Mouse (Mus musculus) forebrain, embryonic 13.5 days (tissue): ENCODE measurements around the gene Phkg2. TPM values are rescaled to one million over a fixed set of nuclear protein-coding genes. Genes with fewer than 3 reads are reported as not detected.

ENCODE experiments used
- ATAC-seq: fragments of 200-750 bp; cut with Nextera tagmentation; 2 replicates; pipeline ENCODE4 v1.8.0; 2017
- H3K27ac ChIP-seq: fragments of 300-500 bp; sonication (generic); 2 replicates; pipeline ENCODE4 v1.5.1; 2015; ENCODE audit warnings: inconsistent platforms, mild to moderate bottlenecking, moderate library complexity
- H3K27me3 ChIP-seq: fragments of 300-500 bp; sonication (generic); 2 replicates; pipeline ENCODE4 v1.6.1; 2015; ENCODE audit warnings: mild to moderate bottlenecking, inconsistent platforms
- H3K36me3 ChIP-seq: fragments of 300-500 bp; sonication (generic); 2 replicates; pipeline ENCODE4 v1.6.1; 2015; ENCODE audit warnings: mild to moderate bottlenecking, inconsistent platforms; ENCODE audit not compliant: poor library complexity, severe bottlenecking
- H3K4me1 ChIP-seq: fragments of 300-500 bp; sonication (generic); 2 replicates; pipeline ENCODE4 v1.6.1; 2015; ENCODE audit warnings: inconsistent platforms
- H3K4me2 ChIP-seq: fragments of 300-500 bp; sonication (generic); 2 replicates; pipeline ENCODE4 v1.6.1; 2015; ENCODE audit warnings: inconsistent platforms, mild to moderate bottlenecking, moderate library complexity
- H3K4me3 ChIP-seq: fragments of 300-500 bp; sonication (generic); 2 replicates; pipeline ENCODE4 v1.5.1; 2015; ENCODE audit warnings: mild to moderate bottlenecking, inconsistent platforms
- H3K9ac ChIP-seq: fragments of 300-500 bp; sonication (generic); 2 replicates; pipeline ENCODE4 v1.6.1; 2015; ENCODE audit warnings: mild to moderate bottlenecking, inconsistent platforms
- H3K9me3 ChIP-seq: fragments of 300-500 bp; sonication (generic); replicated peaks from 2 replicates; pipeline ENCODE4 v1.6.1; 2016; ENCODE audit warnings: inconsistent platforms
- WGBS: fragments of 180-500 bp; shearing (Covaris S2); methylation state at CpG from one replicate; pipeline ENCODE4 v1.1.7; 2015; 5-methylcytosine and 5-hydroxymethylcytosine counted together
- polyA plus RNA-seq: library from polyadenylated mRNA; unstranded; fragments of >200 nt; fragmentation: Nextera tagmentation; extraction: Ambion mirVana; gene quantifications from 2 replicates; pipeline ENCODE4 v1.2.1, GENCODE M21; 2015

Gene Phkg2
- polyA plus RNA-seq, 1 experiment from 2014 or later: 58.6 TPM

DNA sequence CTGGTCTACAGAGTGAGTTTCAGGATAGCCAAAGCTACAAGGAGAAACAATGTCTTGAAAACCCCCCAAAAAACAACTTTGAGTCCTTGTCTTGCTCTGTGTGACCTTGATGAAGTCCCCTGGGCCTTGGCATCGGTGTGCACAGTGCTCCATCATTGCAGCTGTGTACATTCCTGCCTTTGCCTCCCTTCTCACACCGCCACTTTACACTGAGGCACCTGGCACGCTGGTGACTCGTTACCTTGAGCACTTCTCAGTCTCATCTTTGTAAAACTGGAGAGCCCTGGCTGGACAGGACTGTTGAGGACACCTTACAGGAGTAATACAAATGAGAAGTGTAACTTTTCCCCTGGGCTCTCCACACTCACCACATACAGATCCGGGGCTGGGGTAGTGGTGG is 14.1 kb downstream of the Phkg2 start:
- WGBS: 76% methylated on average over 5 of the region's 5 CpGs
- Histone ChIP-seq H3K27ac (no peak overlapping the region; the same call in 1 of the 2 replicates), H3K9me3 (no peaks in the 10 kb centered on the region), H3K36me3 (peaks cover 63% of the 10 kb centered on the region), H3K4me2 (peak overlapping the region; percentile 82), H3K27me3 (no peaks in the 10 kb centered on the region), H3K4me3 (peak overlapping the region; percentile 91), H3K9ac (peak overlapping the region; percentile 68), H3K4me1 (peaks cover 21% of the 10 kb centered on the region)
- ATAC-seq: no peak

DNA sequence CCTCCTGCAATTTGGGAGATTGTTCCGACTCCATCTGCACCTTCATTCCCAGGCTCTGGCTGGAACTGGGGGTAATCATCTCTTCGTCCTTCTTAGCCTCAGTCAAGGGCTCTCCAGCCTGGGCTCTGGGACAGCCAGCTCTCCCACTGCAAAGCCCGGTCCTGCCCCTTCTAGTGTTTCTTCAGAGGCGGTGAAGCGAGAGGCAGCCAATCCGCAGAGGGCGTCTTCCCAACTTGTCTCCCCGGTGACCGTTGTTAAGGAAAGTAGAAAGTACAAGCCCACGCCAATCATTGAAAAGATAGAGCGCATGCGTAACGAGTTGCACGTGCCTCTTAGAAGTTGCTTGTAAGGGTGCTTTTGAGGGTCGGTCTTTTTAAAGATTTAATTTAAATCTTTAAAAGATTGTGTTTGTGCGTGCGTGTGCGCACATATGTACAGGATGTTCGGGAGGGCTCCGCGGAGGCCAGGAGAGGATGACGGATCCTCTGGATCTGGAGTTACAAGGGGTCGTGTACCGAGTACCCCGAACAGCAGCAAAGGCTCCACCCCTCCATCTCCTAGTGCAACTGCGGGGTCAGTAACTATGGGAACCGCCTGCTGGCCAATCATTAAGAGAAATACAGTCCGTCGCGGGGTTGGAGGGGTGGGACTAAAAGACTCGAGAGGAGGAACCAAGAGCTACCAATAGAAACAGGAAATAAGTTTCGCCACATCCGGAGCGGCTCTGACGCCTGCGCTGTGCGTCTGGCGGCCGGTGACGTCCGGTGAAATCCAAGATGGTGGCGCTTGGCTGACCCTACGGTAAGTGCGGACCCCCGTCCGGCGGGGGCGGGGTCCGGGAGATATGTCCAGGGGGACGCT is 15.1 kb downstream of the Phkg2 start, which contains the start of the genes Ccdc189 and Rnf40:
Gene Ccdc189, minus strand, starts transcription at position 585 of the 861 bp plus-strand sequence.
Gene Rnf40, plus strand, starts transcription at position 757 of the 861 bp plus-strand sequence.
- H3K36me3 ChIP-seq: peaks cover 63% of the 10 kb centered on the region
- peak within 1 kb of the TSS; percentile 91 for H3K4me3 ChIP-seq
- peak; percentile 98 for ATAC-seq
- H3K27ac ChIP-seq: peak within 1 kb of the TSS; percentile 81
- H3K4me2 ChIP-seq: peak within 1 kb of the TSS; percentile 82
- H3K4me1 ChIP-seq: peaks cover 21% of the 10 kb centered on the region
- peak within 1 kb of the TSS; percentile 86 for H3K9ac ChIP-seq
- under 1% methylated on average over 50 of the region's 50 CpGs for WGBS
- no peaks in the 10 kb centered on the region for H3K27me3 ChIP-seq
- no peaks in the 10 kb centered on the region for H3K9me3 ChIP-seq

DNA sequence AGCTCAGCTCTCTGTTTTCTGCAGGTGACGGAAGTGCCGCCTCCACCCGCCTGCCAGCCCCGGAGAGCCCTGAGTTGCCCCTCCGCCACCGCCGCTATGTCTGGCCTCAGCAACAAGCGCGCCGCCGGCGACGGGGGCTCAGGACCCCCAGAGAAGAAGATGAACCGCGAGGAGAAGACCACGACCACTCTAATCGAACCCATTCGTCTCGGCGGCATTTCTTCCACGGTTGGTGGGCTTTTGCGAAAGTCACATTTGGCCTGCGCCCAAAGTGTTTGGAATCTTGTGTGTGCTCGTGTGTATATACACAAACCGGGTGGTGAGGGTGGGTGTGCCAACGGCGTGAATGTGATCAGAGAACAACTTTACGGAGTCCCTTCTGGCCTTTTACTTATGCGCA is 15.8 kb downstream of the Phkg2 start:
- Histone ChIP-seq H3K27ac (peak overlapping the region; percentile 35; the same call in 1 of the 2 replicates), H3K4me2 (peak overlapping the region; percentile 82), H3K9me3 (no peaks in the 10 kb centered on the region), H3K9ac (peak overlapping the region; percentile 86), H3K4me3 (peak overlapping the region; percentile 91), H3K36me3 (peaks cover 63% of the 10 kb centered on the region), H3K4me1 (peaks cover 21% of the 10 kb centered on the region), H3K27me3 (no peaks in the 10 kb centered on the region)
- no peak for ATAC-seq
- 5% methylated on average over 29 of the region's 29 CpGs for WGBS

DNA sequence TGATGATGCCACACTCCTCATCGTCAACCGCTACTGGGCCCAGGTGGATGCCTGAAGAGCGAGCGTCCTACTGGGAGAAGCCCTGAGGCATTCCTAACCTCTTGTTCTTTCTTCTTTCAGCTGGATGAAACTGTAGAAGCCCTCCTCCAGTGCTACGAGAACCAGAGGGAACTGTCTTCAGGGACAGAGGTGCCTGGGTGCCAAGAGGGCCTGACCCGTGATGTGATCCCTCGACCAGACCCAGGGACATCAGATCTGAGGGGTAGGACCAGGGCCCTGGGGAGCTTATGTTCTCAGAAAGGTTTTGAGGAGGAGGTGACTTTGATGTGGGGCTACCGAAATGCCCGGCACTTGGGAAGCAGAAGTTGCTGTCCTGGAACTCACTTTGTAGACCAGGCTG is 16.5 kb downstream of the Phkg2 start:
- Histone ChIP-seq H3K4me2 (peak overlapping the region; percentile 82), H3K4me1 (peaks cover 21% of the 10 kb centered on the region), H3K27ac (no peak overlapping the region), H3K27me3 (no peaks in the 10 kb centered on the region), H3K9me3 (no peaks in the 10 kb centered on the region), H3K9ac (peak overlapping the region; percentile 86), H3K36me3 (peaks cover 63% of the 10 kb centered on the region), H3K4me3 (peak overlapping the region; percentile 91)
- 92% methylated on average over 9 of the region's 9 CpGs for WGBS
- no peak for ATAC-seq

DNA sequence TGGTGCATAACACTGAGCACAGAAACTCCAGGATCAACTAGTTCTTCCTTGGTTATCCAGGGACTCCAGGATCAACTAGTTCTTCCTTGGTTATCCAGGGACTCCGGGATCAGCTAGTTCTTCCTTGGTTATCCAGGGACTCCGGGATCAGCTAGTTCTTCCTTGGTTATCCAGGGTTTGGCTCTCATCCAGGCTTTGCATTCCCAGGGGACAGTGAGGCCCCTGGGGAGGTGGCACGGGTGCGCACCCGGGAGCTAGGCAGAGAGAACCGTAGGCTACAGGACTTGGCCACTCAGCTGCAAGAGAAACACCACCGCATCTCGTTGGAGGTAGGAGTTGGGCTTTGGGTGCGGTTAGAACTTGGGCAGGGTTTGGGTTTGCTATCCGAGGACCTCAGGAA is 18.0 kb downstream of the Phkg2 start:
- Histone ChIP-seq H3K4me2 (no peak overlapping the region), H3K4me1 (peaks cover 21% of the 10 kb centered on the region), H3K27me3 (no peaks in the 10 kb centered on the region), H3K36me3 (peaks cover 69% of the 10 kb centered on the region), H3K9me3 (no peaks in the 10 kb centered on the region), H3K27ac (no peak overlapping the region), H3K4me3 (no peak overlapping the region), H3K9ac (no peak overlapping the region)
- 87% methylated on average over 10 of the region's 10 CpGs for WGBS
- ATAC-seq: no peak

DNA sequence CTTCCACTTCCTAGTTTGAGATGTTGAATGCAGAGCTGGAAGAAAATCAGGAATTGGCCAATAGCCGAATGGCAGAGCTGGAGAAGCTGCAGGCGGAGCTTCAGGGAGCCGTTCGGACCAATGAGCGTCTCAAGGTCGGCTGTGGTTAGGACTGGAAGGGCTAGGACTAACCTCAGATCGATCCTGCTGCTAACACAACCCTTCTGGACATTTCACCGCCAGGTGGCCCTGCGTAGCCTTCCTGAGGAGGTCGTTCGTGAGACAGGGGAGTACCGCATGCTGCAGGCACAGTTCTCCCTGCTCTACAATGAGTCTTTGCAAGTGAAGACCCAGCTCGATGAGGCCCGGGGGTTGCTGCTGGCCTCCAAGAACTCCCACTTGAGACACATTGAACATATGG is 19.4 kb downstream of the Phkg2 start:
- ATAC-seq: no peak
- 92% methylated on average over 14 of the region's 14 CpGs for WGBS
- no peaks in the 10 kb centered on the region for H3K9me3 ChIP-seq
- H3K27ac ChIP-seq: no peak overlapping the region
- H3K4me1 ChIP-seq: peaks cover 12% of the 10 kb centered on the region
- H3K4me2 ChIP-seq: no peak overlapping the region
- no peak overlapping the region for H3K4me3 ChIP-seq
- H3K36me3 ChIP-seq: peaks cover 81% of the 10 kb centered on the region
- no peaks in the 10 kb centered on the region for H3K27me3 ChIP-seq
- H3K9ac ChIP-seq: no peak overlapping the region

DNA sequence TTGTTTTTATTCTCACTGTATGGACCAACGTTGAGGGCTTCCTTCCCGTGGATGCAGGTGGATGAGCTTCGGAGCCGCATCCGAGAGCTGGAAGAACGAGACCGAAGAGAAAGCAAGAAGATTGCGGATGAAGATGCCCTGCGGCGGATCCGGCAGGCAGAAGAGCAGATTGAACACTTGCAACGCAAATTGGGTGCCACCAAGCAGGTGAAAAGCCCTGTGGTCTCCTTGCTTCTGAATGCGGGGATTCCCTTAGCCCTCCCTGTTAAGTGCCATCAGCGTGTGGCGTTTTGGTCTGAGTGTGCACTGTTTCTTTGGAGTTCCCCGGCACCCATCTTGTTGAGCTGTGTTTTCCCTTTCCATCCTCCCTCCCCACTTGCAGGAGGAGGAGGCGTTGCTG is 23.6 kb downstream of the Phkg2 start:
- no peaks in the 10 kb centered on the region for H3K4me1 ChIP-seq
- no peak for ATAC-seq
- 96% methylated on average over 17 of the region's 17 CpGs for WGBS
- H3K27me3 ChIP-seq: no peaks in the 10 kb centered on the region
- H3K36me3 ChIP-seq: peaks cover 100% of the 10 kb centered on the region
- no peak overlapping the region for H3K4me2 ChIP-seq
- H3K4me3 ChIP-seq: no peak overlapping the region
- no peak overlapping the region for H3K27ac ChIP-seq
- H3K9ac ChIP-seq: no peak overlapping the region
- no peaks in the 10 kb centered on the region for H3K9me3 ChIP-seq

DNA sequence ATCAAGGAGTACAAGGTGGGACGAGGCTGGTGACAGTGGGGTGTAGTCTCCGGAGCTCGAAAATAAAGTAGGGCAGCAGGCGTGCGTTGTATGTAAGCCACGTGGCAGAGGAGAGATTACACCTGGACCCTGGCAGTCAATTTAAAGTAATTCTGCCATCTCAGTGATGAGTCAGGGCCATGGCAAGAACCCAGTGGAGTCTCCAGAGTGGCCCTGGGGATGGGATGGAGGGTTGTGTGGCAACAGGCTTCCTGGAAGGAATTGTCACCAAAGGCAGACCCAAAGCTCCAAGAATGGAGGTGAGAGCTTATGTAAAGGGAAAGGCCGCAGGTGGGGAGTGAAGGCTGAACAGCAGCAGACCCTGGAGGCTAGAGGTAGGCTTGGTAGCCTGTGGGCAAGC is 27.5 kb downstream of the Phkg2 start:
- no peak overlapping the region for H3K4me3 ChIP-seq
- no peaks in the 10 kb centered on the region for H3K9me3 ChIP-seq
- no peaks in the 10 kb centered on the region for H3K27me3 ChIP-seq
- H3K4me1 ChIP-seq: no peaks in the 10 kb centered on the region
- peaks cover 98% of the 10 kb centered on the region for H3K36me3 ChIP-seq
- H3K9ac ChIP-seq: no peak overlapping the region
- no peak for ATAC-seq
- no peak overlapping the region for H3K27ac ChIP-seq
- 94% methylated on average over 7 of the region's 7 CpGs for WGBS
- no peak overlapping the region for H3K4me2 ChIP-seq

DNA sequence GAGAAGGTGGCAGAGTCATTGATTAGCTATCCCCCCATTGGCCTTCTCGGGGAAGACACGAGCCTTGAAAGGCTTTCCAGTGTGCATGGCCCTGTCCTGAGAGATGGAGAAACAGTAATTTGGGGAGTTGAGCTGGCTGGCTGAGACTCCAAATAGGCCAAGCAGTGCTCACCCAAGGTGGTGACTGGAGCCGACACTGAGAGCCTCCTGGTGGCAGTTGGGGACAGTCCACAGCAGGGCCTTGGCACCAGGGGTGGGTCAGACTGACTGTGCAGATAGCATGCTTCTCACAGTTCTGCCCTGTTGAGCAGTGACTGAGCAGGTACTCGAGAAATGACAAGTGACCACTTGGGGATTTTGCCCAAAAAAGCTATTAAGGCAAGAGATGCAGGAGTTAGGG is 28.6 kb downstream of the Phkg2 start:
- no peaks in the 10 kb centered on the region for H3K9me3 ChIP-seq
- H3K9ac ChIP-seq: no peak overlapping the region
- H3K27ac ChIP-seq: no peak overlapping the region
- WGBS: 86% methylated on average over 4 of the region's 4 CpGs
- no peak for ATAC-seq
- H3K36me3 ChIP-seq: peaks cover 97% of the 10 kb centered on the region
- H3K4me2 ChIP-seq: no peak overlapping the region
- H3K4me3 ChIP-seq: no peak overlapping the region
- H3K27me3 ChIP-seq: no peaks in the 10 kb centered on the region
- no peaks in the 10 kb centered on the region for H3K4me1 ChIP-seq

DNA sequence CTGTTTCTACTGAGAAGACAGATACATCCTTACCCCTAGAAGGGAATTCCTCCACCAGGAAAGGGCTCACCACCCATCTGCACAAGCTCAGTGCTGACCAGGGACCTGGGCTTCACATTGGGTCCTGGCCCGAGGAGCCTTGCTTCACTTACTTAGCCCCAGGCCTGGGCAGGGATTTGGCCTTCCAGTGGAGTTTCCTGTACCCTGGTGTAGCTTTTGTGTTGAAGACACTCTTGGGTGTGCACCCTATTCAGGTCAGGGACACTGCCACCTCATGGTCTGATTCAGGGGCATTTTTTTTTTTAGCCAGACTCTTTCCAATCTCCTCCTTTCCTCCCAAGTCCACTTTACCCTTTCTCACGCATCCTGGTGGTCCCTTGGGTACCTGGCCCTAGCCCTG is 29.8 kb downstream of the Phkg2 start:
- H3K4me2 ChIP-seq: no peak overlapping the region
- peaks cover 97% of the 10 kb centered on the region for H3K36me3 ChIP-seq
- H3K4me3 ChIP-seq: no peak overlapping the region
- H3K27me3 ChIP-seq: no peaks in the 10 kb centered on the region
- H3K27ac ChIP-seq: no peak overlapping the region
- WGBS: 76% methylated on average over 2 of the region's 2 CpGs
- no peak for ATAC-seq
- H3K9ac ChIP-seq: no peak overlapping the region
- H3K9me3 ChIP-seq: no peaks in the 10 kb centered on the region
- no peaks in the 10 kb centered on the region for H3K4me1 ChIP-seq

DNA sequence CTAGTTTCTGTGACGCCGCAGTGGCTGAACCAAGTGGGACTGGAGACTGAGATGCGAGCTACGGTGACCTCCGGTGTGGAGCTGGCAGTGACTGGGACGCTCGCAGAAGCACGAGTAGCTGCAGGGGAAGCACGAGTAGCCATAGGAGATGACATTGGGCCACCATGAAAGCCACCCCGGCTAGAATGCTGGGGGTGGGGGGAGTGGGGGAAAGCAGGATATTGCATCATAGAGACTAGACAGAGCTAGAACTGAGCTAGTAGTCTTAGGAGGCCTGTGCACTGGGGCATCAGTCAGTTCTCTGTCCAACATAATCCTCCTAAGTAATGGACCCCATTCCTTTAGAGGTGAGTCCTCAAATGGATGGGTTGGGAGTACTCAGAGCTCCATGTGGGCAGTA is 31.1 kb downstream of the Phkg2 start:
- Histone ChIP-seq H3K9me3 (no peaks in the 10 kb centered on the region), H3K27me3 (no peaks in the 10 kb centered on the region), H3K36me3 (peaks cover 97% of the 10 kb centered on the region), H3K4me2 (no peak overlapping the region), H3K9ac (no peak overlapping the region), H3K4me1 (no peaks in the 10 kb centered on the region), H3K27ac (no peak overlapping the region), H3K4me3 (no peak overlapping the region)
- 91% methylated on average over 10 of the region's 10 CpGs for WGBS
- ATAC-seq: no peak

DNA sequence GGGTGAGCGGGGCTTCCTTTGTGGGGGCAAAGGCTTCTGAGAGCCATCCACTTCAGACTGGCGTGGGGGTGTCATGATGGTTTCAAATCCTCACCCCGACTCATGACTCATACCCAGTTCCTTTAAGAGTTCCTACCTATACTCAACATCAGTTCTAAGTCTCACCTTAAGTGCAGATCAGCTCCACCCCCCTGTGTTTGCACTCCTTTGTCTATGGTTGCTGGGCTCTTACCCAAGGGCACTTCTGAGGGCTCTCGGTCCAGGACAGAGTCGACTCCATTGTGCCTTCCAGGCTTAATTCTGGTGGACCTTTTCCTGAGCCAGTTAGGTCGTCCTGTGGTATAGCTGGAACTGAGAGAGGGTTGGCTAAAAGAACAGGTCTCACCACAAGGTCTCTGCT is 34.0 kb downstream of the Phkg2 start:
- Histone ChIP-seq H3K4me2 (no peak overlapping the region), H3K4me3 (no peak overlapping the region), H3K27me3 (no peaks in the 10 kb centered on the region), H3K4me1 (no peaks in the 10 kb centered on the region), H3K27ac (no peak overlapping the region), H3K9ac (no peak overlapping the region), H3K36me3 (peaks cover 97% of the 10 kb centered on the region), H3K9me3 (no peaks in the 10 kb centered on the region)
- no peak for ATAC-seq
- WGBS: 87% methylated on average over 6 of the region's 6 CpGs
